Mouse (Mus musculus): ENCODE data around the gene Ankdd1a. TPM values are rescaled to one million over a fixed set of nuclear protein-coding genes. Genes with fewer than 3 reads are reported as not detected.

Gene Ankdd1a
- polyA plus RNA-seq (2014; fragmentation: Nextera tagmentation; extraction: Ambion mirVana): 0.12 TPM in 1 of 2 replicates, not detected in the other

DNA sequence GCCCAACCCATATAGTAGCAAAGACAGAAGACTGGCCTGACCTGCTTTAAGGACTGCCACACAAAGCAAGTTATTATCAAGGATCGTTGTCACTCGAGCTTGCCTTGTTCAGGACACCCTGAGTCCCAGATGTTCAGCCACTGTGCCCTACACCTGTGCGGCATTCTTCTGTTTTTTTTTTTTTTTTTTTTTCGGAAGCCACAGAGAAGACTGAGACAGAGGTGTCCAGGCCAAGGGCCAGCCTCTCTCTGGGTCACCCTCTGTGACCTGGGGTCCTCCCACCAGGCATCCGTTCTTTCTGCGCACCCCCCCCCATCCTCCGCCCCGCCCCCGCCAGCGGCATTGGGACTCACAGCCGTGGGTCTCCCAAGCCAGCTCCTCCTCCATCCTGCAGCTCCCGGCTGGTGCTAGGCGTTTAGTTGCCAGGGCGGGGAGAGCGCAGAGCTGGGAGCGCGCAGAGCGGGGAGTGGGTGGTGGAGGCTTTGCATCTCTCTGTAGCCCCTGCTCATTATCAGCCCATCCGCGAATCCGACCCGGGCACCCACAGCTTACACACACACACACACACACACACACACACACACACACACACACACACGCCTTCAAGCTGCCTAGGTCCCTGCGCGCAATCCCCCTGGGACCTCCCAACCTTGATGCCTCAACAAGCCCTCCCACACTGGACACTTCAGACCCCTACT is at the start of gene Ankdd1a:
Ankdd1a (minus strand) TSS at position 387 of the 698 bp plus-strand sequence.
- Histone ChIP-seq H3K27ac (ENCODE audit: low read depth) (no peak within 1 kb of the TSS), H3K9ac (peak within 1 kb of the TSS; percentile 28; the same call in 1 of the 2 replicates), H3K4me2 (peak within 1 kb of the TSS; percentile 60), H3K4me3 (ENCODE audit: low read depth, low read length) (peak within 1 kb of the TSS; percentile 25), H3K4me1 (ENCODE audit: insufficient read depth) (no peaks in the 10 kb centered on the region), H3K36me3 (ENCODE audit: insufficient read depth) (no peaks in the 10 kb centered on the region), H3K27me3 (ENCODE audit: insufficient read depth, low read length) (no peaks in the 10 kb centered on the region), H3K9me3 (ENCODE audit: low read depth, low read length) (no peaks in the 10 kb centered on the region)
- no peak for TF ChIP-seq CTCF (IDR thresholded peaks at IDR 0.05; ENCODE audit: low read depth)
- 8% methylated on average over 24 of the region's 25 CpGs for WGBS
- DNase-seq: peak; percentile 63
- ATAC-seq (ENCODE audit: insufficient read depth): peak; percentile 52; the same call in 1 of the 2 replicates

DNA sequence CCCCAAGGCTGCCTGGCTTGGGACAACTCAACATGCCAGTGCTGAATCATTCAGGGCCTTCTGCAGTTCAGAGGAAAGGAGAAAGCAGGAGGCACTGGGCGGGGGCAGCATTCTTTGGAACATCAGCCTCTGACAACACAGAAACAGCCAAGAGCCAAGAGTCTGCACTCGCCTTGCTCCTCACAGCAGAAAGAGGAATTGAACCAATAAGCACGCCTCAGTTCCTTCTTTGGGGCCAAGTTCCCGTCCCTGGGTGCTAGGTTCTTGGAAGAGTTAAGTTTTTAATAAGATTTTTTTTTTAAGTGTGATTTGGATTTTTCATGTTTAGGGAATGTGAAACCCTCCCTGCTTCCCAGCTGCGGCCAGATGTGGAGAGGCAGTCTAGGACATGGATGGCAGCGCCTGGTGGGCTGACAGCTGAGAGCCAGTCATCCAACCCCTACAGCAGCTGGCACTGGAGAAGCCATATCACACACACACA is 49.5 kb upstream of the Ankdd1a start:
- peak; percentile 82 for DNase-seq
- Histone ChIP-seq H3K4me1 (ENCODE audit: insufficient read depth) (peaks cover 9% of the 10 kb centered on the region), H3K4me2 (no peak overlapping the region), H3K4me3 (ENCODE audit: low read depth, low read length) (no peak overlapping the region), H3K36me3 (ENCODE audit: insufficient read depth) (peaks cover 30% of the 10 kb centered on the region), H3K27me3 (ENCODE audit: insufficient read depth, low read length) (no peaks in the 10 kb centered on the region), H3K9me3 (ENCODE audit: low read depth, low read length) (no peaks in the 10 kb centered on the region), H3K27ac (ENCODE audit: low read depth) (peak overlapping the region; percentile 85), H3K9ac (no peak overlapping the region)
- no peak for TF ChIP-seq CTCF (IDR thresholded peaks at IDR 0.05; ENCODE audit: low read depth)
- ATAC-seq (ENCODE audit: insufficient read depth): peak; percentile 83
- 48% methylated on average over 6 of the region's 6 CpGs for WGBS

GRCm38 (mm10) chr9:65568787-65569186 is 48.8 kb upstream of the Ankdd1a start:
- Histone ChIP-seq H3K9me3 (ENCODE audit: low read depth, low read length) (no peaks in the 10 kb centered on the region), H3K9ac (no peak overlapping the region), H3K36me3 (ENCODE audit: insufficient read depth) (peaks cover 34% of the 10 kb centered on the region), H3K4me3 (ENCODE audit: low read depth, low read length) (no peak overlapping the region), H3K4me2 (no peak overlapping the region), H3K27me3 (ENCODE audit: insufficient read depth, low read length) (no peaks in the 10 kb centered on the region), H3K27ac (ENCODE audit: low read depth) (peak overlapping the region; percentile 85), H3K4me1 (ENCODE audit: insufficient read depth) (peaks cover 7% of the 10 kb centered on the region; the same call in 1 of the 2 replicates)
- DNase-seq (no peak), ATAC-seq (ENCODE audit: insufficient read depth) (no peak)
- TF ChIP-seq CTCF (IDR thresholded peaks at IDR 0.05; ENCODE audit: low read depth): no peak
- 81% methylated on average over 6 of the region's 6 CpGs for WGBS

DNA sequence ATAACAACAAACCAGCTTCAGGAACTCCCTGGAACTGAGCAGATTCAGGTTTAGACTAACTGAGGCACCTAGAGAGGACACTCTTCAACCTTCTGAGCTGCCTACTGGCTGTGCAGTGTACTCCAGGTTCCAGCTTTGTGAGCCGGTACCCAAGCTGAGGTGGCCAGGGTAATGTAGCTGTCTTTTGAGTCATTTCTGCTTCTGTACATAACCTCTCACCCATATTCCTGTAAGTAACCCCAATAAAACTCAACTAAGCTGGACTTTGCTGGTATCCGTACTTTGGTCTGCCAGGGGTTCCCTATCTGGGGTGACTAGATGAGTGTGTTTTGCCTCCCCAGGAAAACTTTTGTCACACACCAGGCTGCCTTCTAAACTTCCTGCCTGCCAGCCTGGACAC is 44.7 kb upstream of the Ankdd1a start:
- Histone ChIP-seq H3K27ac (ENCODE audit: low read depth) (no peak overlapping the region), H3K27me3 (ENCODE audit: insufficient read depth, low read length) (no peaks in the 10 kb centered on the region), H3K4me1 (ENCODE audit: insufficient read depth) (peaks cover 12% of the 10 kb centered on the region; the same call in 1 of the 2 replicates), H3K36me3 (ENCODE audit: insufficient read depth) (peaks cover 51% of the 10 kb centered on the region), H3K4me3 (ENCODE audit: low read depth, low read length) (no peak overlapping the region), H3K4me2 (no peak overlapping the region), H3K9me3 (ENCODE audit: low read depth, low read length) (no peaks in the 10 kb centered on the region), H3K9ac (no peak overlapping the region)
- 94% methylated on average over 2 of the region's 2 CpGs for WGBS
- DNase-seq (no peak), ATAC-seq (ENCODE audit: insufficient read depth) (no peak)
- TF ChIP-seq CTCF (IDR thresholded peaks at IDR 0.05; ENCODE audit: low read depth): no peak

DNA sequence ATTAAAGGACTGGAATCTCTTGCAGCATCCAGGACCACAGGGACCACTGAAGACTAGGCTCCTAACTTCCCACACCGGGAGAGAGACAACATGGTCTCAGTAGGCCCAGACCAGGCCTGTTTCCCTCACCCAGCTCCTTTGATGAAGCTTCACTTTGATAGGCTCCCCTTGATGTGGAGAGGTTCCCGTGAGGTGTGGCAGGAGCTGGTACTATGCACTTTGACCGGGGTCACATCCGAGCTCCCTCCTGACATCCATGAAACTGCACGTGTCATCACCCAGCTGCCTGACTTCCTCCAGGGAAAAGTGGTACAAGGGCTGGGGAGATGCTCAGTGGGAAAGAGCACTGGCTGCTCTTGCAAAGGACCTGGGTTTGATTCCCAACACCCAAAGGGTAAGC is 43.1 kb upstream of the Ankdd1a start:
- Histone ChIP-seq H3K9ac (no peak overlapping the region), H3K4me1 (ENCODE audit: insufficient read depth) (0 out of 2 replicates have a peak, but pooled peaks cover 5% of the 10 kb centered on the region), H3K4me3 (ENCODE audit: low read depth, low read length) (no peak overlapping the region), H3K27ac (ENCODE audit: low read depth) (0 out of 2 replicates have a peak overlapping the region, but pooled peaks have one; percentile 15), H3K36me3 (ENCODE audit: insufficient read depth) (peaks cover 57% of the 10 kb centered on the region), H3K27me3 (ENCODE audit: insufficient read depth, low read length) (no peaks in the 10 kb centered on the region), H3K4me2 (no peak overlapping the region), H3K9me3 (ENCODE audit: low read depth, low read length) (no peaks in the 10 kb centered on the region)
- 81% methylated on average over 5 of the region's 5 CpGs for WGBS
- ATAC-seq (ENCODE audit: insufficient read depth) (no peak), DNase-seq (no peak)
- no peak for TF ChIP-seq CTCF (IDR thresholded peaks at IDR 0.05; ENCODE audit: low read depth)

DNA sequence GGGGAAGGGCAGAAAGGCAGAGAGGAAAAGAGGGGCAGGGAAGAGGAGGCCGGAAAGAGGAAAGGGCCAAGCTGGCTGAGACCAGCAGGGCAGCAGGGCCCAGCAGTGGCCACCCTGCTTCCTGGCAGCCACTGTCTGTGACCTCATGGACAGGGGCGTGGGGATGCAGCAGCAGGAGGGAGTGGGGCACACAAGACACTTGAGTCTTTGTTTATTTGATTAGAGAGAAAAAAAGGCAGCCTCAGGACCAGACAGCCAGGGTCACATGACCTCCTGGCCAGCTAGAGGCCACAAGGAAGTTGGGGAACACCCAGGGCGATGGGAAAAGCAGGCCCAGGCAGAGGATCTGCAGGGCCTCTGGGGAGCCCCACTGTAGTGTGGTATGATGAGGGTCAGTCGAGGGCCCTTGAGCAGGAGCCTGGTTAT is 42.1 kb upstream of the Ankdd1a start:
- no peak for TF ChIP-seq CTCF (IDR thresholded peaks at IDR 0.05; ENCODE audit: low read depth)
- Histone ChIP-seq H3K9me3 (ENCODE audit: low read depth, low read length) (no peaks in the 10 kb centered on the region), H3K4me3 (ENCODE audit: low read depth, low read length) (no peak overlapping the region), H3K9ac (no peak overlapping the region), H3K4me2 (no peak overlapping the region), H3K4me1 (ENCODE audit: insufficient read depth) (0 out of 2 replicates have a peak, but pooled peaks cover 5% of the 10 kb centered on the region), H3K36me3 (ENCODE audit: insufficient read depth) (peaks cover 67% of the 10 kb centered on the region), H3K27me3 (ENCODE audit: insufficient read depth, low read length) (no peaks in the 10 kb centered on the region), H3K27ac (ENCODE audit: low read depth) (peak overlapping the region; percentile 73)
- peak; percentile 69; the same call in 1 of the 2 replicates for ATAC-seq (ENCODE audit: insufficient read depth)
- no peak for DNase-seq
- 21% methylated on average over 4 of the region's 4 CpGs for WGBS

- Histone ChIP-seq H3K9ac (no peak overlapping the region), H3K36me3 (ENCODE audit: insufficient read depth) (peaks cover 73% of the 10 kb centered on the region), H3K27me3 (ENCODE audit: insufficient read depth, low read length) (no peaks in the 10 kb centered on the region), H3K4me1 (ENCODE audit: insufficient read depth) (0 out of 2 replicates have a peak, but pooled peaks cover 7% of the 10 kb centered on the region), H3K4me2 (no peak overlapping the region), H3K27ac (ENCODE audit: low read depth) (no peak overlapping the region), H3K9me3 (ENCODE audit: low read depth, low read length) (no peaks in the 10 kb centered on the region), H3K4me3 (ENCODE audit: low read depth, low read length) (no peak overlapping the region)
- no peak for TF ChIP-seq CTCF (IDR thresholded peaks at IDR 0.05; ENCODE audit: low read depth)
- no peak for DNase-seq
- 87% methylated on average over 4 of the region's 4 CpGs for WGBS
- ATAC-seq (ENCODE audit: insufficient read depth): no peak
Observed at GRCm38 (mm10) chr9:65561016-65561415, 41.0 kb upstream of the Ankdd1a start.

Measured in lung, embryonic 14.5 days (tissue).